Mouse (Mus musculus) liver, embryonic 14.5 days (tissue): Measurements from ENCODE around the gene Adcy4.

Experiments
- CTCF ChIP-seq: IDR thresholded peaks from 2 replicates; pipeline ENCODE4 v1.5.1; 2016; ENCODE audit warnings: antibody characterized with exemption, low read depth, control low read depth
- EP300 ChIP-seq: IDR thresholded peaks from 2 replicates; pipeline ENCODE4 v1.6.1; 2016; ENCODE audit warnings: antibody characterized with exemption, low read depth

- no peak for TF ChIP-seq CTCF
- TF ChIP-seq EP300, result no peak
Measured at GRCm38 (mm10) chr14:55783171-55783957, 531 bp downstream of the Adcy4 start.
